Mouse (Mus musculus): ENCODE data around the gene Gpr63.

DNA sequence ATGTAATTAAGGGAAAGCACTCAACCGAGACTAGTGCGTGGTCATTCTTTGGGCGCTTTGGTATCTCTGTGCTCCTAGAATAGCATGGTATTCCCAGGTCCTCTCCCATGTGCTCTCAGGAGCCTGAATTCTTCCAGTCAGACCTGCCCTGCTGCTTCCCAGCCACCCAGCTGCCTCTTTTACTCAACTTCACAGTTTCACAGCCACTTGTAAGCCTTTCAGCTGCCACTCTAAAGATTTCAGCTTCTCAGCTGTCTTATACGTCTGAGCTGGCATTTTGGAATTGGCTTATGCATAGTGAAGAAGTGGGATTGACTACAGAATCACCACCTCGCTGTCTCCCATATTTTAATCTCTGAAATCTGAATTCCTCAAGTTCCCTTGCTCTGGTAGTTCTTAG lies 19.4 kb downstream of the Gpr63 start:
- TF ChIP-seq POLR2A (IDR thresholded peaks at IDR 0.05; ENCODE audit: control insufficient read depth, low read depth, low read length) (no peak), CTCF (IDR thresholded peaks at IDR 0.05; ENCODE audit: control insufficient read depth, insufficient read depth, insufficient replicate concordance, low read depth, low read length) (no peak)

Data from testis, adult 2 months (tissue).